In genomic region chr14:55603271-55603632, GRCm38 (mm10) we compare ENCODE assay signal across 8 mouse cellular contexts. TPM values are rescaled to one million over a fixed set of nuclear protein-coding genes. Genes with fewer than 3 reads are reported as not detected.
DNase-seq lines count a peak whose midpoint lies in the region; ATAC-seq and TF ChIP-seq lines count a peak whose summit lies in the region.

Gene Irf9 (plus strand): TSS chr14:55603571.

- peak within 1 kb of the TSS; percentile 78 for H3K4me3 ChIP-seq in lung, adult 2 months (replicated peaks; ENCODE audit: extremely low read depth, low read depth, low read length)

- TF ChIP-seq CTCF in lung, adult 2 months (IDR thresholded peaks at IDR 0.05; ENCODE audit: insufficient read depth, low read length), result no peak

- WGBS in lung, adult 2 months, result 67% methylated on average over 7 of the region's 7 CpGs

- H3K4me1 ChIP-seq in lung, adult 2 months (ENCODE audit: control insufficient read depth, insufficient read depth, low read length), result peaks cover 9% of the 10 kb centered on the region

- intact Hi-C loops in heart, postnatal 25 days (cut with DNase I), result loop anchor here (1.0 to 5.0 kb wide), 3 partner anchors 11 to 106 kb away; partner anchors contain the start of genes A730061H03Rik and Dcaf11

- ATAC-seq in common myeloid progenitor, adult 5-6 weeks (replicated peaks; ENCODE audit: low read depth, poor library complexity, severe bottlenecking), result 0 out of 2 replicates have a peak, but pooled peaks have one; percentile 16
- ATAC-seq in megakaryocyte, adult 5-6 weeks (ENCODE audit: poor library complexity, severe bottlenecking), result no peak

- TF ChIP-seq POLR2A in lung, adult 2 months (IDR thresholded peaks at IDR 0.05; ENCODE audit: borderline replicate concordance, extremely low read depth, low read depth, low read length), result no peak

- no peak for DNase-seq in lung, adult 2 months
- DNase-seq in lung, postnatal 25 days (ENCODE audit: low spot score), result no peak
- DNase-seq in heart, postnatal 25 days (ENCODE audit: low spot score), result no peak
- no peak for DNase-seq in gastrocnemius, adult 8-10 months (ENCODE audit: low spot score in 2 of 2)
- no peak for DNase-seq in retina, embryonic 14.5 days (ENCODE audit: low spot score)
- DNase-seq in Muller cell, postnatal 12 days (ENCODE audit: inconsistent ontology term), result no peak

RNA-seq across cellular contexts. Expression of gene Irf9, which starts in this region (rescaled TPM):
- polyA plus RNA-seq in lung, adult 2 months (2012; rRNA removed), result 77.3 and 82.6 TPM in 2 replicates
- total RNA-seq in common myeloid progenitor, adult 5-6 weeks (2017), result 38.5 and 39.8 TPM in 2 replicates
- total RNA-seq in heart, postnatal 25 days (2021), result 10 to 100 TPM; 10.1 to 11.8 TPM
- total RNA-seq in megakaryocyte, adult 5-6 weeks (2015), result 69.7 and 70.9 TPM in 2 replicates
- total RNA-seq in megakaryocyte, adult 5-6 weeks (2017), result 92.0 and 98.7 TPM in 2 replicates
- total RNA-seq in gastrocnemius, adult 8-10 months (2022), result 1 to 10 TPM; 2.4 to 3.0 (median 2.5) TPM
